17 mouse cellular contexts compared by ENCODE assay signal in the genomic region with DNA sequence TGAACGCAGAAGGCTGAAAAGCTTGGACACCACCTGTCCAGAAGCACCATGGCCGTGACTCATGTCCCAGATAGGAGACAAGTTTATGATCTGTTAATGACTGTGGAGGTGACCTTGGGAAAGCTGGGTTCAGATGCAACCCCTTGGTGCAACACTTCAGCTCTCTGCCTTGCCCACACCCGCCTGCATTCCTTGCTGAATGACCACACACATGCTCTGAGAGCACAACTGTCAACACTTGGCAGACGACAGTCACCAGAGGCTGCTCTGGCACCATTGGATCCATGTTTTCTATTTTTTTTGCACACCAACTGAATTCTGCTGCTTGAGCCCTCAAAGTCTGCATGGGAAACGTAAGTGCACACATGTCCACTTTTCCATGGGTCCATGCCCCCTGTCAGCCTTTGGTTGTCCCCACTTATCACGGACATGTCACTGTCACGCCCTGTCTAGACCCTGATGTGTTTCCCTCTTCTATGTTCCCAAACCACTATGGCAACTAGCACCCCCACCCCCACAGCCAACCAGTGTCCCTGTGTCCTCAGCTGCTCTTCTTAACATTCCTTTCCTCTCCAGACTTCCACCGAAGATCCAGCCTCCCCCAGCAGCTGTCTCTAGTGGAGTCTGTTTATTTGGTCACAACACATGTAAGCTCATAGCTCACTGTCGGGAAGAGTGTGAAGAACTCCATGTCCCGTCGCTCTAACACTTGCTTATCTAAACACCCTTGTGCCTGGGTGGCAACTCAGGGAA. TPM values are rescaled to one million over a fixed set of nuclear protein-coding genes. Genes with fewer than 3 reads are reported as not detected.
DNase-seq lines count a peak whose midpoint lies in the region; ATAC-seq and TF ChIP-seq lines count a peak whose summit lies in the region.
"Had no signal": no experiment of that assay in that cellular context is flagged by ENCODE, and none has a peak within 500 bp of the region (broad histone marks: within the 10 kb centered on the region; RNA-seq: fewer than 3 reads in every experiment).

No protein-coding gene starts in this region.

- no peak overlapping the region for H3K4me3 ChIP-seq in embryonic facial prominence, embryonic 15.5 days (replicated peaks)
- no peak overlapping the region for H3K4me3 ChIP-seq in heart, embryonic 16.5 days (ENCODE audit: low read length)
- no peak overlapping the region for H3K4me3 ChIP-seq in lung, embryonic 14.5 days (ENCODE audit: low read depth, low read length)
- no peak overlapping the region for H3K4me3 ChIP-seq in hindbrain, embryonic 10.5 days
- H3K4me3 ChIP-seq: erythroblast, embryonic 14.5 days; neural tube, embryonic 15.5 days had no signal

- ATAC-seq in embryonic facial prominence, embryonic 15.5 days (ENCODE audit: insufficient number of reproducible peaks, low FRiP score, low TSS enrichment, low read depth): peak; percentile 47; the same call in 1 of the 2 replicates
- peak; percentile 91 for ATAC-seq in heart, embryonic 16.5 days (replicated peaks; ENCODE audit: extremely low read depth, insufficient read depth, low FRiP score)
- ATAC-seq in lung, embryonic 14.5 days (ENCODE audit: insufficient read depth): peak; percentile 82
- ATAC-seq: inflammation-experienced regulatory T-cells, adult 6 months; midbrain, embryonic 16.5 days had no signal

- H3K4me2 ChIP-seq in embryonic facial prominence, embryonic 15.5 days (replicated peaks): no peak overlapping the region
- peak overlapping the region; percentile 31; the same call in 1 of the 2 replicates for H3K4me2 ChIP-seq in heart, embryonic 16.5 days (ENCODE audit: low read depth, low read length)
- no peak overlapping the region for H3K4me2 ChIP-seq in lung, embryonic 14.5 days
- H3K4me2 ChIP-seq: neural tube, embryonic 15.5 days had no signal

- 62% methylated on average over 11 of the region's 11 CpGs for WGBS in embryonic facial prominence, embryonic 15.5 days
- WGBS in heart, embryonic 16.5 days: 31% methylated on average over 11 of the region's 11 CpGs
- WGBS in lung, embryonic 14.5 days: 31% methylated on average over 11 of the region's 11 CpGs
- WGBS in hindbrain, embryonic 10.5 days: 84% methylated on average over 11 of the region's 11 CpGs

- no peak overlapping the region for H3K27ac ChIP-seq in embryonic facial prominence, embryonic 15.5 days (replicated peaks)
- peak overlapping the region; percentile 93 for H3K27ac ChIP-seq in heart, embryonic 16.5 days (ENCODE audit: low read length)
- no peak overlapping the region for H3K27ac ChIP-seq in lung, embryonic 14.5 days (ENCODE audit: low read depth)
- no peak overlapping the region for H3K27ac ChIP-seq in hindbrain, embryonic 10.5 days
- H3K27ac ChIP-seq: liver, embryonic 14.5 days; neural tube, embryonic 15.5 days; stomach, postnatal 0 days had no signal

- no peak overlapping the region for H3K9ac ChIP-seq in embryonic facial prominence, embryonic 15.5 days
- H3K9ac ChIP-seq in heart, embryonic 16.5 days (ENCODE audit: low read length): no peak overlapping the region
- H3K9ac ChIP-seq in lung, embryonic 14.5 days: no peak overlapping the region
- H3K9ac ChIP-seq: liver, embryonic 14.5 days; neural tube, embryonic 15.5 days had no signal

- H3K4me1 ChIP-seq in embryonic facial prominence, embryonic 15.5 days: no peaks in the 10 kb centered on the region
- peaks cover 34% of the 10 kb centered on the region for H3K4me1 ChIP-seq in heart, embryonic 16.5 days (ENCODE audit: control insufficient read depth, insufficient read depth, low read length)
- no peaks in the 10 kb centered on the region for H3K4me1 ChIP-seq in lung, embryonic 14.5 days (ENCODE audit: insufficient read depth)
- no peaks in the 10 kb centered on the region for H3K4me1 ChIP-seq in hindbrain, embryonic 10.5 days (replicated peaks)

- no peaks in the 10 kb centered on the region for H3K36me3 ChIP-seq in embryonic facial prominence, embryonic 15.5 days
- no peaks in the 10 kb centered on the region for H3K36me3 ChIP-seq in heart, embryonic 16.5 days (ENCODE audit: control insufficient read depth, insufficient read depth)
- no peaks in the 10 kb centered on the region for H3K36me3 ChIP-seq in lung, embryonic 14.5 days (ENCODE audit: insufficient read depth)
- no peaks in the 10 kb centered on the region for H3K36me3 ChIP-seq in hindbrain, embryonic 10.5 days
- H3K36me3 ChIP-seq: neural tube, embryonic 15.5 days had no signal

- H3K27me3 ChIP-seq in embryonic facial prominence, embryonic 15.5 days: no peaks in the 10 kb centered on the region
- no peaks in the 10 kb centered on the region for H3K27me3 ChIP-seq in heart, embryonic 16.5 days (ENCODE audit: control insufficient read depth, insufficient read depth, low read length)
- no peaks in the 10 kb centered on the region for H3K27me3 ChIP-seq in lung, embryonic 14.5 days (ENCODE audit: insufficient read depth, low read length)
- H3K27me3 ChIP-seq in hindbrain, embryonic 10.5 days (ENCODE audit: insufficient read depth, poor library complexity, severe bottlenecking): no peaks in the 10 kb centered on the region
- H3K27me3 ChIP-seq: neural tube, embryonic 15.5 days had no signal

- no peaks in the 10 kb centered on the region for H3K9me3 ChIP-seq in embryonic facial prominence, embryonic 15.5 days (replicated peaks)
- no peaks in the 10 kb centered on the region for H3K9me3 ChIP-seq in heart, embryonic 16.5 days (replicated peaks; ENCODE audit: control insufficient read depth, low read length)
- H3K9me3 ChIP-seq in lung, embryonic 14.5 days (ENCODE audit: low read depth, low read length): no peaks in the 10 kb centered on the region
- H3K9me3 ChIP-seq in hindbrain, embryonic 10.5 days: peaks cover 6% of the 10 kb centered on the region; the same call in 1 of the 2 replicates
- H3K9me3 ChIP-seq: neural tube, embryonic 15.5 days had no signal

- intact Hi-C loops in gastrocnemius, postnatal 14 days (cut with DNase I; ENCODE audit: low total_unique reads): no loop called here

- DNase-seq in gastrocnemius, postnatal 14 days: peak; percentile 57
- DNase-seq in lung, embryonic 14.5 days: peak; percentile 64
- DNase-seq in hindbrain, embryonic 10.5 days (ENCODE audit: low spot score): no peak
- DNase-seq in spleen, adult 18-20 months: no peak
- no peak for DNase-seq in frontal cortex, postnatal 10 days (ENCODE audit: low spot score in 2 of 2)
- DNase-seq in spleen, adult 12 weeks (ENCODE audit: low spot score): no peak
- DNase-seq: cerebellum, adult 8-10 months; layer of hippocampus, adult 9-11 months; right cerebral cortex, postnatal 14 days had no signal

- TF ChIP-seq CTCF in lung, embryonic 14.5 days (IDR thresholded peaks at IDR 0.05; ENCODE audit: low read depth): no peak

RNA-seq across cellular contexts. Expression of a gene that starts 10.0 kb away (rescaled TPM):
- polyA plus RNA-seq in embryonic facial prominence, embryonic 15.5 days (2015; fragmentation: Nextera tagmentation; extraction: Ambion mirVana): 39.4 and 43.7 TPM in 2 replicates
- 10 to 100 TPM; 31.5 to 34.4 TPM for total RNA-seq in gastrocnemius, postnatal 14 days (2021)
- polyA plus RNA-seq in heart, embryonic 16.5 days (2015; fragmentation: Nextera tagmentation; extraction: Ambion mirVana): 19.2 and 21.1 TPM in 2 replicates
- 21.7 and 24.1 TPM in 2 replicates for polyA plus RNA-seq in lung, embryonic 14.5 days (2014; fragmentation: Nextera tagmentation; extraction: Ambion mirVana)
- polyA plus RNA-seq in hindbrain, embryonic 10.5 days (2016; fragmentation: Nextera tagmentation; extraction: Ambion mirVana): 4.0 and 4.9 TPM in 2 replicates

Comparison
In these comparisons a context has a peak if more than half of its experiments do, and no peak if none do; other contexts are left out.
1. DNase-seq: peak in gastrocnemius, postnatal 14 days (single experiment) and lung, embryonic 14.5 days (single experiment); none in hindbrain, embryonic 10.5 days (single experiment), spleen, adult 18-20 months (0 of 2), frontal cortex, postnatal 10 days (0 of 2) and spleen, adult 12 weeks (single experiment).
2. Peak in every context shown above with its lines, with median percentiles within 50 percentile points of each other: ATAC-seq.